Mouse (Mus musculus): ENCODE results near the gene Ppp6r1. TPM values are rescaled to one million over a fixed set of nuclear protein-coding genes. Genes with fewer than 3 reads are reported as not detected.

Ppp6r1 gene
- 230 and 262 TPM in 2 replicates for polyA plus RNA-seq (2012; ENCODE audit: low replicate concordance)

GRCm38 (mm10) chr7:4658912-4659551, at the start of gene Ppp6r1:
Gene Ppp6r1, minus strand, starts transcription at chr7:4659019.

DNA sequence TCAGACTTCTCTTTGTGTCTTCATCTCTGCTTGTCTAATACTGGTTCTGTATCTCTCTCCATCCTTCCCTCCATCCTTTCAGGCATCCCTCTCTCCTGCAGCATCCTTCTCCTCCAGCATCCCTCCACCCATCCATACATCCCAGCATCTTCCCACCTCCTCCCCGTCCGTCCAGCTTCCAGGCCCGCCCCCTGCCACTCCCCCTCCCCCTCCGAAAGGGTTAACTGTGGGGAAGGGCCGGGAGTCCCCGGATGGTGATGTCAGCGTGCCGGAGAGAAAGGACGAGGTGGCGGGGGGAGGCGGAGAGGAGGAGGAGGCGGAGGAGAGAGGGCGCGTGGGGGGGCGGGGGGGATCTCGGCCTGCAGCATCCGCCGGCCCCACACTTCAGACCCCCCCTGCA, 31.6 kb upstream of the Ppp6r1 start, which contains the start of gene Brsk1:
Gene Brsk1, plus strand, starts transcription at position 218 of the 400 bp plus-strand sequence.

GRCm38 (mm10) chr7:4684632-4685417, 26.0 kb upstream of the Ppp6r1 start, which contains the start of gene Hspbp1:
Gene Hspbp1, minus strand, starts transcription at chr7:4685068.

GRCm38 (mm10) chr7:4631031-4631430, 27.8 kb downstream of the Ppp6r1 start, which contains the start of gene Tmem86b:
Gene Tmem86b, minus strand, starts transcription at chr7:4631422.

GRCm38 (mm10) chr7:4603873-4604272, 54.9 kb downstream of the Ppp6r1 start, which contains the start of gene Ptprh:
Gene Ptprh, minus strand, starts transcription at chr7:4604041.

Other genes with a start within 250 kb of the Ppp6r1 start
- 1.4 and 9.1 TPM in 2 replicates for gene Rdh13, start 213.4 kb downstream of the Ppp6r1 start, polyA plus RNA-seq (2012; ENCODE audit: low replicate concordance)
- gene Eps8l1, start 198.3 kb downstream of the Ppp6r1 start, polyA plus RNA-seq (2012; ENCODE audit: low replicate concordance) = 0.37 TPM in 1 of 2 replicates, not detected in the other
- 226 and 282 TPM in 2 replicates for gene Ppp1r12c, start 157.3 kb downstream of the Ppp6r1 start, polyA plus RNA-seq (2012; ENCODE audit: low replicate concordance)
- 0.57 TPM in 1 of 2 replicates, not detected in the other for gene Tnnt1, start 142.6 kb downstream of the Ppp6r1 start, polyA plus RNA-seq (2012; ENCODE audit: low replicate concordance)
- gene Tnni3, start 134.8 kb downstream of the Ppp6r1 start, polyA plus RNA-seq (2012; ENCODE audit: low replicate concordance) = 1.0 and 1.6 TPM in 2 replicates
- gene Dnaaf3, start 126.6 kb downstream of the Ppp6r1 start, polyA plus RNA-seq (2012; ENCODE audit: low replicate concordance) = 2.2 and 2.7 TPM in 2 replicates
- gene Syt5, start 111.5 kb downstream of the Ppp6r1 start, polyA plus RNA-seq (2012; ENCODE audit: low replicate concordance) = 0.13 and 0.16 TPM in 2 replicates
- gene Ptprh, start 55.0 kb downstream of the Ppp6r1 start, polyA plus RNA-seq (2012; ENCODE audit: low replicate concordance) = not detected in 2 replicates
- 5.7 and 12.8 TPM in 2 replicates for gene Tmem86b, start 27.6 kb downstream of the Ppp6r1 start, polyA plus RNA-seq (2012; ENCODE audit: low replicate concordance)
- 171 and 194 TPM in 2 replicates for gene Hspbp1, start 26.0 kb upstream of the Ppp6r1 start, polyA plus RNA-seq (2012; ENCODE audit: low replicate concordance)
- 0.20 TPM in 2 replicates for gene Brsk1, start 31.6 kb upstream of the Ppp6r1 start, polyA plus RNA-seq (2012; ENCODE audit: low replicate concordance)
- gene Tmem150b, start 66.2 kb upstream of the Ppp6r1 start, polyA plus RNA-seq (2012; ENCODE audit: low replicate concordance) = 0.17 TPM in 1 of 2 replicates, not detected in the other
- 564 and 1,345 TPM in 2 replicates for gene Kmt5c, start 81.1 kb upstream of the Ppp6r1 start, polyA plus RNA-seq (2012; ENCODE audit: low replicate concordance)
- 70.9 and 249 TPM in 2 replicates for gene Cox6b2, start 94.1 kb upstream of the Ppp6r1 start, polyA plus RNA-seq (2012; ENCODE audit: low replicate concordance)
- not detected in 2 replicates for gene Fam71e2, start 112.3 kb upstream of the Ppp6r1 start, polyA plus RNA-seq (2012; ENCODE audit: low replicate concordance)
- 0.17 and 0.43 TPM in 2 replicates for gene Il11, start 123.8 kb upstream of the Ppp6r1 start, polyA plus RNA-seq (2012; ENCODE audit: low replicate concordance)
- not detected in 2 replicates for gene Tmem190, start 123.9 kb upstream of the Ppp6r1 start, polyA plus RNA-seq (2012; ENCODE audit: low replicate concordance)
- gene Tmem238, start 130.6 kb upstream of the Ppp6r1 start, polyA plus RNA-seq (2012; ENCODE audit: low replicate concordance) = 141 and 302 TPM in 2 replicates
- gene Rpl28, start 133.9 kb upstream of the Ppp6r1 start, polyA plus RNA-seq (2012; ENCODE audit: low replicate concordance) = 2,040 and 3,887 TPM in 2 replicates
- gene Ube2s, start 153.6 kb upstream of the Ppp6r1 start, polyA plus RNA-seq (2012; ENCODE audit: low replicate concordance) = 297 and 1,174 TPM in 2 replicates
- 0.09 TPM in 1 of 2 replicates, not detected in the other for gene Shisa7, start 185.7 kb upstream of the Ppp6r1 start, polyA plus RNA-seq (2012; ENCODE audit: low replicate concordance)
- 0.36 and 0.54 TPM in 2 replicates for gene Isoc2b, start 211.2 kb upstream of the Ppp6r1 start, polyA plus RNA-seq (2012; ENCODE audit: low replicate concordance)
- 2.1 and 10.8 TPM in 2 replicates for gene Isoc2a, start 218.1 kb upstream of the Ppp6r1 start, polyA plus RNA-seq (2012; ENCODE audit: low replicate concordance)
- 0.27 TPM in 1 of 2 replicates, not detected in the other for gene Gm36210, start 247.5 kb upstream of the Ppp6r1 start, polyA plus RNA-seq (2012; ENCODE audit: low replicate concordance)

Measured in leukemia stem cell, adult 10-12 weeks (primary cell).